Mouse (Mus musculus) kidney, postnatal 0 days (tissue): ENCODE data around the gene Gm20403. TPM values are rescaled to one million over a fixed set of nuclear protein-coding genes. Genes with fewer than 3 reads are reported as not detected.
A peak's percentile ranks its signal among the peaks of the same experiment; 100 is the strongest.
"Not testable (repeated sequence)": the region's sequence is repeated elsewhere in the genome, so short reads cannot be mapped to it uniquely, and the experiment has no call there.

Source experiments
- ATAC-seq: fragments of 200-750 bp; cut with Nextera tagmentation; replicated peaks from 2 replicates; pipeline ENCODE4 v1.8.0; 2017; ENCODE audit warnings: low read depth, moderate number of reproducible peaks, moderate TSS enrichment, moderate library complexity; ENCODE audit not compliant: low FRiP score
- DNase-seq: peaks from one replicate; pipeline ENCODE4 v3.0.0-alpha.2; 2016; ENCODE audit warnings: low spot score
- H3K27ac ChIP-seq: fragments of 300-500 bp; sonication (generic); 2 replicates; pipeline ENCODE4 v1.5.1; 2014; ENCODE audit warnings: mild to moderate bottlenecking
- H3K27me3 ChIP-seq: fragments of 300-500 bp; sonication (generic); 2 replicates; pipeline ENCODE4 v1.6.1; 2014; ENCODE audit warnings: low read length, mixed read lengths; ENCODE audit not compliant: insufficient read depth
- H3K36me3 ChIP-seq: fragments of 300-500 bp; sonication (generic); 2 replicates; pipeline ENCODE4 v1.6.1; 2014; ENCODE audit warnings: low read length, mixed read lengths; ENCODE audit not compliant: insufficient read depth
- H3K4me1 ChIP-seq: fragments of 300-500 bp; sonication (generic); replicated peaks from 2 replicates; pipeline ENCODE4 v1.6.1; 2014; ENCODE audit warnings: antibody characterized with exemption, low read length, mixed read lengths; ENCODE audit not compliant: insufficient read depth
- H3K4me2 ChIP-seq: fragments of 300-500 bp; sonication (generic); 2 replicates; pipeline ENCODE4 v1.6.1; 2014; ENCODE audit warnings: mild to moderate bottlenecking, low read length, moderate library complexity, mixed read lengths
- H3K4me3 ChIP-seq: fragments of 300-500 bp; sonication (generic); replicated peaks from 2 replicates; pipeline ENCODE4 v1.5.1; 2014; ENCODE audit warnings: low read depth, low read length
- H3K9ac ChIP-seq: fragments of 300-500 bp; sonication (generic); 2 replicates; pipeline ENCODE4 v1.6.1; 2014; ENCODE audit warnings: low read depth, low read length
- H3K9me3 ChIP-seq: fragments of 300-500 bp; sonication (generic); replicated peaks from 2 replicates; pipeline ENCODE4 v1.6.1; 2016; ENCODE audit warnings: low read length, inconsistent platforms, mixed read lengths
- CTCF ChIP-seq: IDR thresholded peaks from 2 replicates; pipeline ENCODE4 v1.5.1; 2016; ENCODE audit warnings: antibody characterized with exemption, low read depth, mild to moderate bottlenecking, moderate library complexity
- WGBS: fragments of 180-500 bp; shearing (Covaris S2); extraction: QIAGEN DNeasy Blood & Tissue Kit; methylation state at CpG from one replicate; pipeline ENCODE4 v1.1.7; 2014; 5-methylcytosine and 5-hydroxymethylcytosine counted together
- polyA plus RNA-seq: library from polyadenylated mRNA; unstranded; fragments of >200 nt; fragmentation: Nextera tagmentation; extraction: Ambion mirVana; gene quantifications from 2 replicates; pipeline ENCODE4 v1.2.1, GENCODE M21; 2015

Gene Gm20403
- polyA plus RNA-seq, 1 experiment from 2014 or later: not detected

DNA sequence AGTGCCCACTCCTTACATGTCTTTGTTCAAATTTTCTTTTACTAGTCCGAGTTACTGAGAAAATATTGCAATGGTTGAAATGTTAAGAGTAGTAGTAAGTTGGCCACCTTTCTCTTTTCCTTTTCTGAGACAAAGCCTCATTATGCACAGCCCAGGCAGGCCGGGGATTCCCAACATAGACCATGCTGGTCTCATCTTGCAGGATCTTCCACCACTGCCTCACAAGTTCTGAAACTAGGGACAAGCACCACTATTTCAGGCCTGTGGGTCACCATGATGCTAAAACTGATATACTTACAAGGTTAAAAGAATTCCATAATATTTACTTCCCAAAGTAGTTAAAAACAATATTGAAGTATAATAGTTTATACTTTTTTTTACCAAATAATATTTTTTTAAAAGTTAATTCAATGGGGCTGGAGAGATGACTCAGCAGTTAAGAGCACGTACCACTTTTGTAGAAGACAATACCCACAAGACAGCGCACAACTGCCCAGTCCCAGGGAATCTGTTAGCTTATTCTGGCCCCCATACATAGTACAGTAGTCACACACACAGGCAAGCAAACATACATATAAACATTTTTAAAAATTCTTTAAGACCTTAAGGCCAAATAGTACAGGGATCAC is 20.7 kb downstream of the Gm20403 start:
- ATAC-seq: no peak
- no peak overlapping the region for H3K27ac ChIP-seq
- no peak overlapping the region for H3K4me3 ChIP-seq
- no peaks in the 10 kb centered on the region for H3K4me1 ChIP-seq
- H3K4me2 ChIP-seq: no peak overlapping the region
- 90% methylated on average over 4 of the region's 4 CpGs for WGBS
- no peaks in the 10 kb centered on the region for H3K36me3 ChIP-seq
- DNase-seq: no peak
- H3K27me3 ChIP-seq: no peaks in the 10 kb centered on the region
- no peak for TF ChIP-seq CTCF
- H3K9ac ChIP-seq: no peak overlapping the region
- H3K9me3 ChIP-seq: no peaks in the 10 kb centered on the region

DNA sequence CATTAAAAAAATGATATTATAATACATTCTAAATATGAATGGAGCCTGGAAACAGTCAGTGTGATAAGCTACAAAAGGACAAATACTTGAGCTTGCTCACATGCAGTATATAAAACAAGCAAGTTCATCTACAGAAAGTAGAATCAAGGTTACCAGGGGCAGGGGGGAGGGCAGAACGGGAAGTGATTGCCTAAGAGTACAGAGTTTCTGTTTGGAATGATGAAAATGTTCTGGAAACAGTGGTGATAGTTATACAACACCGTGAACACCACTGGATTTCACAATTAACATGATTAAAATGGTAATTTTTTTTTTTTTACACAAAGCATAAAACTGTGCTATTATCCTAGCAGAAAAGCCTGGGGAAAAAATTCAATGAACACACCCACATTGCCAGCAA is 26.8 kb downstream of the Gm20403 start:
- H3K27me3 ChIP-seq: no peaks in the 10 kb centered on the region
- no peak overlapping the region for H3K9ac ChIP-seq
- no peaks in the 10 kb centered on the region for H3K9me3 ChIP-seq
- no peak overlapping the region for H3K27ac ChIP-seq
- no peaks in the 10 kb centered on the region for H3K36me3 ChIP-seq
- no peak for ATAC-seq
- TF ChIP-seq CTCF: no peak
- WGBS: 67% methylated on average over 2 of the region's 2 CpGs
- no peaks in the 10 kb centered on the region for H3K4me1 ChIP-seq
- no peak overlapping the region for H3K4me2 ChIP-seq
- DNase-seq: no peak
- H3K4me3 ChIP-seq: no peak overlapping the region

DNA sequence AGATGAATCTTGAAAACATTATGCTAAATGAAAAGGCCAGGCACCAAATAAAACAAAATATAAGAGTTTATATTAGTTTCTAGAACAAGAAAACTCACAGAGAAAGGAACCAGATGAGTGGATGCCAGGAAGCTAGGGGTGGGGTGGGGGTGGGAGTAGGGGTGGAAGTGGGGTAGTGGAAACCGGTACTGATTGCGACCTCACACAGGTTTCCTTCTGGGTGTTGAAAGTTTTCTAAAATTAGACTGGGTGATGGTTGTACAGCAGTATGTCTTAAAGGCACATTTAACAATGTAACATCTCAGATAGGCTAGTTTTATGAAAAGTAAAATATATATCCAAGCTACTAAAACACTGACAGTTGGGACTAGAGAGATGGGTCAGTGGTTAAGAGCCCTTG is 29.4 kb downstream of the Gm20403 start:
- DNase-seq (no peak), ATAC-seq (no peak)
- no peak for TF ChIP-seq CTCF
- Histone ChIP-seq H3K4me1 (no peaks in the 10 kb centered on the region), H3K4me2 (no peak overlapping the region), H3K27ac (no peak overlapping the region), H3K9me3 (no peaks in the 10 kb centered on the region), H3K27me3 (no peaks in the 10 kb centered on the region), H3K4me3 (no peak overlapping the region), H3K9ac (no peak overlapping the region), H3K36me3 (no peaks in the 10 kb centered on the region)
- 76% methylated on average over 2 of the region's 2 CpGs for WGBS

DNA sequence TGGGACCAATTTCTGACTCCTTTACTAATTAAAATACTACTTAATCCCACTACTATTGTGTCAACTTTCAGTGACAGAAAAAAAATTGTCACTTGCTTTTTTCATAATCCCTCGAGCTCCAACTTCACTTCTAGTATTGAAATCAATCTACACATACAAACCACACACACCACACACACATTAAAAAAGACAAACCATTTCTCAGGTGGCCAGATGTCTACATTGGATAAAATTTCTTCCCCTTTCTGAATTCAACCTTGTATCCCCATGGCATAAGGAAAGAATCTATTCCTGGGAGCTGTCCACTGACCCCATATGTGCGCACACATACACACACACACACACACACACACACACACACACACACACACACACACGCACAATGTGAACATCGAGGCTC is 29.9 kb downstream of the Gm20403 start:
- no peak overlapping the region for H3K4me2 ChIP-seq
- no peaks in the 10 kb centered on the region for H3K27me3 ChIP-seq
- H3K36me3 ChIP-seq: no peaks in the 10 kb centered on the region
- no peak overlapping the region for H3K4me3 ChIP-seq
- WGBS: 92% methylated on average over 4 of the region's 4 CpGs
- H3K27ac ChIP-seq: no peak overlapping the region
- H3K9me3 ChIP-seq: no peaks in the 10 kb centered on the region
- no peak for ATAC-seq
- H3K9ac ChIP-seq: no peak overlapping the region
- TF ChIP-seq CTCF: no peak
- H3K4me1 ChIP-seq: no peaks in the 10 kb centered on the region
- no peak for DNase-seq

DNA sequence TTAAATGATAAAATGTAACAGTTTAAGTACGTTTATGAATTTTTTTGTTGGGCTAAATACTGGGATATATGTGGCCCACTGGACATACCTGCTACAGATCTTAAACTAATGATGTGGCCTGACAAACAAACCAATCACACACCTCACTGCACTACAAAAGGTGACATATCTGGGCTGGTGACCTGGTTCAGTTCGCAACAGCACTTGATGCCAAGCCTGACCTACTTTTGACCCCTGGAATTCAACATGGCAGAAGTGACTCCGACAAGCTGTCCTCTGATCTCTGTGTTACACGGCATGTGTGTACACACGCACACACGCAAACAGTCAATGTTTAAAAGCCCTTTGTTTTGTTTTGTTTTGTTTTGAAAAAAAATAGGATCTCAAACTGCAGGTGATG is 40.2 kb downstream of the Gm20403 start:
- no peak overlapping the region for H3K27ac ChIP-seq
- H3K4me2 ChIP-seq: no peak overlapping the region
- H3K9me3 ChIP-seq: no peaks in the 10 kb centered on the region
- H3K4me1 ChIP-seq: no peaks in the 10 kb centered on the region
- no peak overlapping the region for H3K4me3 ChIP-seq
- H3K36me3 ChIP-seq: 0 out of 2 replicates have a peak, but pooled peaks cover 12% of the 10 kb centered on the region
- no peak overlapping the region for H3K9ac ChIP-seq
- H3K27me3 ChIP-seq: no peaks in the 10 kb centered on the region
- ATAC-seq: no peak
- WGBS: 71% methylated on average over 6 of the region's 6 CpGs
- TF ChIP-seq CTCF: no peak
- DNase-seq: no peak

DNA sequence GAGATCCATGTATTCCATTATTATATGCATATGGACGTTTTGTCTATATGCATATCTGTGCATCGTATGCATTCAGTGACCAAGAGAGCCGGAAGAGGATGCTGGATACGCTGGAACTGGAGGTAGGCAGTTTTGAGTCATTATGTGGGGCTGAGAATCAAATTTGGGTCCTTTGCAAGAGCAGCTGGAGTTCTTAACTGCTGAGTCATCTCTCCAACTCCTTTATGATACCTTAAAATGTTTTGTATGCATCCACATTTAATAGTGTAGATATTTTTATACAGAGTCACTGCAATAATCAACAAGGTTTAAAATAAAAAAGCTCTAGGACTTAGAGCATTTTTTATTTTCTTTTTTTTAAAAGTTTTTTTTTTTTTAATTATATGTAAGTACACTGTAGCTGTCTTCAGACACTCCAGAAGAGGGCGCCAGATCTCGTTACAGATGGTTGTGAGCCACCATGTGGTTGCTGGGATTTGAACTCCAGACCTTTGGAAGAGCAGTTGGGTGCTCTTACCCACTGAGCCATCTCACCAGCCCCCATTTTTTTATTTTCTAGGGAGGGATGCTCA is 43.7 kb downstream of the Gm20403 start:
- H3K9ac ChIP-seq, H3K4me1 ChIP-seq, H3K4me2 ChIP-seq, H3K4me3 ChIP-seq, ATAC-seq, H3K27ac ChIP-seq, DNase-seq, H3K9me3 ChIP-seq, H3K27me3 ChIP-seq: not testable (repeated sequence)
- 91% methylated on average over 6 of the region's 6 CpGs for WGBS
- peaks cover 16% of the 10 kb centered on the region; the same call in 1 of the 2 replicates for H3K36me3 ChIP-seq
- peak; percentile 9; the same call in 1 of the 2 replicates for TF ChIP-seq CTCF

DNA sequence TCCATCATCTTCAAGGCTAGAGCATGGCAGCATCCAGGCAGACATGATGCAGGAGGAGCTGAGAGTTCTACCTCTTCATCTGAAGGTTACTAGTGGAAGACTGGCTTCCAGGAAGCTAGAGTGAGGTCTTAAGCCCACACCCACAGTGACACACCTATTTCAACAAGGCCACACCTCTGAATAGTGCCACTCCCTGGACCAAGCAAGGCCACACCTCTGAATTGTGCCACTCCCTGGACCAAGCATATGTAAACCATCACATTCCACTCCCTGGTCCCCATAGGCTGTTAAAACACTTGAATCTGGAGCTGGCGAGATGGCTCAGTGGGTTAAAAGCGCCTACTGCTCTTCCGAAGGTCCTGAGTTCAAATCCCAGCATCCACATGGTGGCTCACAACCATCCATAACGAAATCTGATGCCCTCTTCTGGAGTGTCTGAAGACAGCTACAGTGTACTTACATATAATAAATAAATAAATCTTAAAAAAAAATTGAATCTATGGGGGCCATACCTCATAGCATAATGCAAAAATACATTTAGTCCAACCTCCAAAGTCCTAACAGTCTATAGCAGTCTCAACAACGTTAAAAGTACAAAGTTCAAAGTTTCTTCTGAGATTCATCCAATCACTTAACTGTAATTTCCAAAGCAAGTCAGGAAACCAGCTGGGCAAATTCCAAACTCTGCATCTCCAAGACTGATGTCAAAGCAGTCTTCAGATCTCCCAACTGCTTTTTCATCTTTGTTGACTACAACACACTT is 48.6 kb downstream of the Gm20403 start:
- WGBS: 95% methylated on average over 5 of the region's 5 CpGs
- not testable (repeated sequence) for DNase-seq, H3K4me1 ChIP-seq, H3K27me3 ChIP-seq, H3K4me2 ChIP-seq, H3K9ac ChIP-seq, H3K27ac ChIP-seq, ATAC-seq, H3K9me3 ChIP-seq, H3K4me3 ChIP-seq
- peaks cover 13% of the 10 kb centered on the region; the same call in 1 of the 2 replicates for H3K36me3 ChIP-seq
